Mouse (Mus musculus) heart, postnatal 0 days (tissue): ENCODE data around the gene Tex35. TPM values are rescaled to one million over a fixed set of nuclear protein-coding genes. Genes with fewer than 3 reads are reported as not detected.

Experiments used
- ATAC-seq: fragments of 200-750 bp; cut with Nextera tagmentation; 2 replicates; pipeline ENCODE4 v1.8.0; 2017; ENCODE audit warnings: low read depth, moderate number of reproducible peaks, moderate library complexity; ENCODE audit not compliant: insufficient read depth
- DNase-seq: peaks from one replicate; pipeline ENCODE4 v3.0.0-alpha.2; 2016; ENCODE audit warnings: low spot score
- H3K27ac ChIP-seq: fragments of 300-500 bp; sonication (generic); 2 replicates; pipeline ENCODE4 v1.5.1; 2014; ENCODE audit warnings: low read depth, mild to moderate bottlenecking
- H3K27me3 ChIP-seq: fragments of 300-500 bp; sonication (generic); 2 replicates; pipeline ENCODE4 v1.6.1; 2014; ENCODE audit warnings: low read length, mixed read lengths; ENCODE audit not compliant: control insufficient read depth, insufficient read depth
- H3K36me3 ChIP-seq: fragments of 300-500 bp; sonication (generic); replicated peaks from 2 replicates; pipeline ENCODE4 v1.6.1; 2014; ENCODE audit warnings: low read length, mixed read lengths; ENCODE audit not compliant: control insufficient read depth, insufficient read depth
- H3K4me1 ChIP-seq: fragments of 300-500 bp; sonication (generic); 2 replicates; pipeline ENCODE4 v1.6.1; 2014; ENCODE audit warnings: antibody characterized with exemption; ENCODE audit not compliant: control insufficient read depth, insufficient read depth
- H3K4me2 ChIP-seq: fragments of 300-500 bp; sonication (generic); 2 replicates; pipeline ENCODE4 v1.6.1; 2014; ENCODE audit warnings: low read depth, mild to moderate bottlenecking, low read length, moderate library complexity
- H3K4me3 ChIP-seq: fragments of 300-500 bp; sonication (generic); 2 replicates; pipeline ENCODE4 v1.5.1; 2014; ENCODE audit warnings: low read depth, low read length
- H3K9ac ChIP-seq: fragments of 300-500 bp; sonication (generic); replicated peaks from 2 replicates; pipeline ENCODE4 v1.6.1; 2014; ENCODE audit warnings: low read depth, low read length, mixed read lengths
- H3K9me3 ChIP-seq: fragments of 300-500 bp; sonication (generic); replicated peaks from 2 replicates; pipeline ENCODE4 v1.6.1; 2016; ENCODE audit warnings: low read length; ENCODE audit not compliant: control insufficient read depth
- CTCF ChIP-seq: IDR thresholded peaks from 2 replicates; pipeline ENCODE4 v1.5.1; 2016; ENCODE audit warnings: antibody characterized with exemption, control low read depth, low read depth
- EP300 ChIP-seq: IDR thresholded peaks from 2 replicates; pipeline ENCODE4 v1.6.1; 2016; ENCODE audit warnings: antibody characterized with exemption, low read depth
- WGBS: fragments of 180-500 bp; shearing (Covaris S2); extraction: QIAGEN DNeasy Blood & Tissue Kit; methylation state at CpG from one replicate; pipeline ENCODE4 v1.1.7; 2014; 5-methylcytosine and 5-hydroxymethylcytosine counted together
- polyA plus RNA-seq: library from polyadenylated mRNA; unstranded; fragments of >200 nt; fragmentation: Nextera tagmentation; extraction: Ambion mirVana; gene quantifications from 2 replicates; pipeline ENCODE4 v1.2.1, GENCODE M21; 2015
- total RNA-seq: library from RNA; depleted of rRNA; stranded (reverse); fragments of >200 nt; gene quantifications from 2 replicates; pipeline ENCODE4 v1.2.3, GENCODE M21; 2014; ENCODE audit warnings: low replicate concordance

Gene Tex35
- total and polyA plus RNA-seq, 2 experiments from 2014 or later, result not detected

- H3K4me3 ChIP-seq, result no peak overlapping the region
- H3K4me1 ChIP-seq, result no peaks in the 10 kb centered on the region
- DNase-seq (no peak), ATAC-seq (no peak)
- no peaks in the 10 kb centered on the region for H3K36me3 ChIP-seq
- H3K27me3 ChIP-seq, result no peaks in the 10 kb centered on the region
- no peak overlapping the region for H3K27ac ChIP-seq
- no peak for TF ChIP-seq EP300
- peak; percentile 20; the same call in 1 of the 2 replicates for TF ChIP-seq CTCF
- no peak overlapping the region for H3K9ac ChIP-seq
- WGBS, result 64% methylated on average over 4 of the region's 4 CpGs
- no peaks in the 10 kb centered on the region for H3K9me3 ChIP-seq
- H3K4me2 ChIP-seq, result no peak overlapping the region
Measured at GRCm38 (mm10) chr1:157092140-157092539, 16.3 kb downstream of the Tex35 start.

GRCm38 (mm10) chr1:157090835-157091234, 17.6 kb downstream of the Tex35 start:
- ATAC-seq, result no peak
- Histone ChIP-seq H3K4me2 (no peak overlapping the region), H3K27ac (no peak overlapping the region), H3K4me1 (no peaks in the 10 kb centered on the region), H3K9me3 (no peaks in the 10 kb centered on the region), H3K36me3 (no peaks in the 10 kb centered on the region), H3K9ac (no peak overlapping the region), H3K4me3 (no peak overlapping the region), H3K27me3 (no peaks in the 10 kb centered on the region)
- no peak for DNase-seq
- WGBS, result 63% methylated on average over 3 of the region's 3 CpGs
- TF ChIP-seq EP300 (no peak), CTCF (no peak)

- peak overlapping the region; percentile 64 for H3K4me2 ChIP-seq
- DNase-seq (peak; percentile 73), ATAC-seq (peak; percentile 65)
- peak overlapping the region; percentile 51 for H3K9ac ChIP-seq
- H3K9me3 ChIP-seq, result no peaks in the 10 kb centered on the region
- H3K4me1 ChIP-seq, result no peaks in the 10 kb centered on the region
- no peaks in the 10 kb centered on the region for H3K27me3 ChIP-seq
- H3K27ac ChIP-seq, result no peak overlapping the region
- 8% methylated on average over 25 of the region's 25 CpGs for WGBS
- H3K4me3 ChIP-seq, result peak overlapping the region; percentile 53
- no peaks in the 10 kb centered on the region for H3K36me3 ChIP-seq
- no peak for TF ChIP-seq EP300
- peak; percentile 81 for TF ChIP-seq CTCF
Measured at GRCm38 (mm10) chr1:157086097-157086994, 22.1 kb downstream of the Tex35 start.

GRCm38 (mm10) chr1:157082931-157083330, 25.5 kb downstream of the Tex35 start:
- no peak for DNase-seq
- Histone ChIP-seq H3K36me3 (no peaks in the 10 kb centered on the region), H3K4me2 (no peak overlapping the region), H3K9me3 (no peaks in the 10 kb centered on the region), H3K4me3 (no peak overlapping the region), H3K4me1 (peaks cover 4% of the 10 kb centered on the region; the same call in 1 of the 2 replicates), H3K27ac (no peak overlapping the region), H3K27me3 (no peaks in the 10 kb centered on the region), H3K9ac (no peak overlapping the region)
- TF ChIP-seq EP300, result no peak
- no peak for TF ChIP-seq CTCF
- no peak for ATAC-seq
- 78% methylated on average over 4 of the region's 4 CpGs for WGBS

- Histone ChIP-seq H3K27ac (no peak overlapping the region), H3K4me3 (no peak overlapping the region), H3K4me1 (peaks cover 4% of the 10 kb centered on the region; the same call in 1 of the 2 replicates), H3K9ac (no peak overlapping the region), H3K27me3 (no peaks in the 10 kb centered on the region), H3K4me2 (no peak overlapping the region), H3K9me3 (no peaks in the 10 kb centered on the region), H3K36me3 (no peaks in the 10 kb centered on the region)
- no peak for TF ChIP-seq EP300
- TF ChIP-seq CTCF, result peak; percentile 40
- DNase-seq (no peak), ATAC-seq (no peak)
- 58% methylated on average over 8 of the region's 8 CpGs for WGBS
Measured at GRCm38 (mm10) chr1:157081999-157082398, 26.5 kb downstream of the Tex35 start.
